ENCODE assay signal across 14 mouse cellular contexts in the genomic region with DNA sequence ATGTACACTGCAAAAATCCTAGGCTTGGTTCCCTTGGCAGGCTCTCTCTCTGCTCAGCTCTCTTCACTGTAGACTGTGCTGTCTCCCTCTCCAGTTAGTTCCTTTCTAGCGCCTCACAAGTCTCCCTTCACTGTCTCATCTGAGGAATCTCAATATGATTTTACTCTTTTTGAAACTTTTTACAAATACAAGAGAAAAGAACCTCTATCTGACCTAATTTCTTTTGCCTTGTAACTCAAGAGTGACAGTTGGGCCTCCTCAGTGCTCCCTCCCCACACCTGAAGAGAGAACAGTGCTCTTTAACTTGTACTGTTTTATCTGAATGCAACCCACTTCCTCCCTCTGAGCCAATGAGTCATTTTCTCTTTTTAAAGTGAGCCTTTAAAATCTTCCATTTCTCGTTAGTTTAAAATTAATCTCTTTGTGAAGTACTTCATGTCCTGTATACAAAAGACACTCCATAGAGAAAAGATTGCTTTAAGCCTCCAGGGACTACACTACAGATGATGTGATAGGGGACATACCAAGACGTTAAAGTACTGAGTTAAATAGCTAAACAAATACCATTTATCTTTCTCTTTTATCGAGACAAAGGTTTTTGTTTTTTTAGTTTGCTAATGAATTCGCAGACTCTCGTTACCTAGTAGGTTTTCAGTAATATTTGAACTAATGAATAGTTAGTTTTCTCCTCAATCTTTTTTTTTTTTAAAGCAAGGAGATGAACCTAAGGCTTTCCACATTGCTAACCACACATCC. TPM values are rescaled to one million over a fixed set of nuclear protein-coding genes. Genes with fewer than 3 reads are reported as not detected.
DNase-seq lines count a peak whose midpoint lies in the region; ATAC-seq and TF ChIP-seq lines count a peak whose summit lies in the region.
"Had no signal": no experiment of that assay in that cellular context is flagged by ENCODE, and none has a peak within 500 bp of the region (broad histone marks: within the 10 kb centered on the region; RNA-seq: fewer than 3 reads in every experiment).

No protein-coding gene starts in this region.

- no peak for ATAC-seq in neural tube, embryonic 15.5 days (ENCODE audit: low FRiP score)

- H3K27me3 ChIP-seq in MEL (ENCODE audit: control insufficient read depth in 1 of 2, insufficient read depth in 2 of 2, low read length in 2 of 2), result no peaks in the 10 kb centered on the region
- no peaks in the 10 kb centered on the region for H3K27me3 ChIP-seq in neural tube, embryonic 15.5 days (replicated peaks)
- H3K27me3 ChIP-seq: embryonic facial prominence, embryonic 15.5 days; hindbrain, embryonic 15.5 days had no signal

- TF ChIP-seq CTCF in layer of hippocampus, adult 2 months (conservative IDR thresholded peaks at IDR 0.05), result no peak
- no peak for TF ChIP-seq CTCF in MEL (IDR thresholded peaks at IDR 0.05 in 2 of 3, conservative IDR thresholded peaks at IDR 0.05 in 1 of 3; ENCODE audit: control insufficient read depth in 1 of 3, insufficient read depth in 1 of 3, low read depth in 2 of 3, low read length in 3 of 3, poor library complexity in 1 of 3, severe bottlenecking in 1 of 3)

- H3K4me2 ChIP-seq in neural tube, embryonic 15.5 days, result no peak overlapping the region
- H3K4me2 ChIP-seq: embryonic facial prominence, embryonic 15.5 days; heart, embryonic 11.5 days; hindbrain, embryonic 15.5 days had no signal

- DNase-seq in layer of hippocampus, adult 2 months (ENCODE audit: low spot score in 2 of 2), result peak in 1 of 2 experiments; percentile 1
- DNase-seq in layer of hippocampus, postnatal 10 days (ENCODE audit: low spot score in 2 of 2), result no peak
- DNase-seq in MEL (ENCODE audit: low read depth, low spot score), result peak; percentile 82
- peak; percentile 6 to 23 for DNase-seq in left cerebral cortex, adult 8-10 months (ENCODE audit: low spot score in 2 of 2)
- peak; percentile 80 for DNase-seq in thymus, postnatal 0 days (ENCODE audit: low spot score)
- no peak for DNase-seq in urinary bladder, postnatal 10 days (ENCODE audit: low spot score)
- DNase-seq in spleen, adult 12 weeks (ENCODE audit: low spot score), result no peak
- DNase-seq: cerebellum, postnatal 14 days had no signal

- TF ChIP-seq RAD21 in MEL (IDR thresholded peaks at IDR 0.05; ENCODE audit: low read depth, low read length), result no peak

- H3K36me3 ChIP-seq in MEL (ENCODE audit: control insufficient read depth in 1 of 2, insufficient read depth in 2 of 2, low read length in 2 of 2), result peaks cover 0 to 13% of the 10 kb centered on the region in 2 experiments; a peak in 2 of 4 replicates
- H3K36me3 ChIP-seq in neural tube, embryonic 15.5 days, result no peaks in the 10 kb centered on the region
- H3K36me3 ChIP-seq: embryonic facial prominence, embryonic 15.5 days; hindbrain, embryonic 15.5 days; limb, embryonic 10.5 days had no signal

- peaks cover 15% of the 10 kb centered on the region in 2 experiments for H3K4me1 ChIP-seq in MEL (ENCODE audit: control insufficient read depth in 1 of 2, insufficient read depth in 2 of 2, low read length in 2 of 2)
- H3K4me1 ChIP-seq in neural tube, embryonic 15.5 days, result no peaks in the 10 kb centered on the region
- H3K4me1 ChIP-seq: embryonic facial prominence, embryonic 15.5 days; hindbrain, embryonic 15.5 days; limb, embryonic 10.5 days had no signal

- TF ChIP-seq EP300 in MEL (IDR thresholded peaks at IDR 0.05; ENCODE audit: low read depth in 1 of 2, low read length in 2 of 2), result peak; percentile 74 to 79

- H3K4me3 ChIP-seq in layer of hippocampus, adult 2 months, result no peak overlapping the region
- peak overlapping the region in 1 of 2 experiments; percentile 55; a peak in 2 of 4 replicates for H3K4me3 ChIP-seq in MEL (ENCODE audit: control insufficient read depth in 1 of 2, insufficient read depth in 1 of 2, low read depth in 2 of 2, low read length in 2 of 2)
- no peak overlapping the region for H3K4me3 ChIP-seq in neural tube, embryonic 15.5 days (replicated peaks)
- H3K4me3 ChIP-seq: embryonic facial prominence, embryonic 15.5 days; hindbrain, embryonic 15.5 days; limb, embryonic 10.5 days had no signal

- no peaks in the 10 kb centered on the region for H3K9me3 ChIP-seq in MEL (replicated peaks; ENCODE audit: insufficient read depth, low read length)
- no peaks in the 10 kb centered on the region for H3K9me3 ChIP-seq in neural tube, embryonic 15.5 days (replicated peaks)
- H3K9me3 ChIP-seq: embryonic facial prominence, embryonic 15.5 days; hindbrain, embryonic 15.5 days; limb, embryonic 10.5 days had no signal

- peak overlapping the region; percentile 54 for H3K9ac ChIP-seq in MEL (ENCODE audit: control insufficient read depth, low read depth, low read length, poor library complexity, severe bottlenecking)
- no peak overlapping the region for H3K9ac ChIP-seq in neural tube, embryonic 15.5 days (replicated peaks)
- H3K9ac ChIP-seq: embryonic facial prominence, embryonic 15.5 days; hindbrain, embryonic 15.5 days had no signal

- H3K79me2 ChIP-seq in MEL (ENCODE audit: control insufficient read depth, insufficient read depth, low read length, poor library complexity), result no peaks in the 10 kb centered on the region

- TF ChIP-seq POLR2A in MEL (IDR thresholded peaks at IDR 0.05; ENCODE audit: control insufficient read depth in 1 of 2, insufficient read depth in 1 of 2, low read depth in 1 of 2, low read length in 2 of 2, poor library complexity in 1 of 2), result peak in 1 of 2 experiments; percentile 43; a peak in 1 of 4 replicates

- H3K27ac ChIP-seq in layer of hippocampus, adult 2 months, result peak overlapping the region; percentile 19; the same call in 1 of the 2 replicates
- H3K27ac ChIP-seq in MEL (ENCODE audit: control insufficient read depth, low read depth, low read length), result peak overlapping the region; percentile 80
- H3K27ac ChIP-seq in neural tube, embryonic 15.5 days (replicated peaks), result no peak overlapping the region
- H3K27ac ChIP-seq: embryonic facial prominence, embryonic 15.5 days; hindbrain, embryonic 15.5 days; kidney, postnatal 0 days; limb, embryonic 10.5 days had no signal

- 71% methylated on average over 6 of the region's 6 CpGs for WGBS in neural tube, embryonic 15.5 days

TF ChIP-seq in MEL, 35 proteins besides CTCF, POLR2A, EP300 and RAD21 (continues in another document):
- TF ChIP-seq E2F4 (IDR thresholded peaks at IDR 0.05; ENCODE audit: borderline replicate concordance, low read depth, low read length), result no peak
- no peak for TF ChIP-seq NRF1 (IDR thresholded peaks at IDR 0.05; ENCODE audit: insufficient read depth, low read depth, low read length, poor library complexity, severe bottlenecking)
- TF ChIP-seq SMC3 (IDR thresholded peaks at IDR 0.05; ENCODE audit: low read depth, low read length), result no peak
- TF ChIP-seq MAX (IDR thresholded peaks at IDR 0.05; ENCODE audit: low read length), result no peak
- no peak for TF ChIP-seq BHLHE40 (IDR thresholded peaks at IDR 0.05; ENCODE audit: borderline replicate concordance, low read depth, low read length)
- no peak for TF ChIP-seq POLR2AphosphoS2 (IDR thresholded peaks at IDR 0.05; ENCODE audit: low read length)
- no peak for TF ChIP-seq USF1 (IDR thresholded peaks at IDR 0.05; ENCODE audit: low read depth, low read length)
- 0 out of 2 replicates have a peak, but pooled peaks have one; percentile 41 for TF ChIP-seq UBTF (IDR thresholded peaks at IDR 0.05; ENCODE audit: borderline replicate concordance, insufficient read depth, low read depth, low read length)
- TF ChIP-seq ETS1 (IDR thresholded peaks at IDR 0.05; ENCODE audit: low read depth, low read length), result peak; percentile 76
- TF ChIP-seq RCOR1 (IDR thresholded peaks at IDR 0.05; ENCODE audit: low read depth, low read length), result no peak; the same call in 1 of the 2 replicates
- TF ChIP-seq CHD1 (IDR thresholded peaks at IDR 0.05; ENCODE audit: low read depth, low read length), result peak; percentile 94
- TF ChIP-seq TAL1 (IDR thresholded peaks at IDR 0.05; ENCODE audit: low read length), result no peak
- TF ChIP-seq ZNF384 (IDR thresholded peaks at IDR 0.05; ENCODE audit: low read depth, low read length), result peak; percentile 67; the same call in 1 of the 2 replicates
- peak; percentile 65; the same call in 1 of the 2 replicates for TF ChIP-seq MXI1 (IDR thresholded peaks at IDR 0.05; ENCODE audit: low read depth, low read length)
- peak; percentile 43; the same call in 1 of the 2 replicates for TF ChIP-seq MYB (IDR thresholded peaks at IDR 0.05; ENCODE audit: low read depth, low read length)
- peak; percentile 74; the same call in 1 of the 2 replicates for TF ChIP-seq ZMIZ1 (IDR thresholded peaks at IDR 0.05; ENCODE audit: low read depth, low read length)
- TF ChIP-seq ELF1 (IDR thresholded peaks at IDR 0.05; ENCODE audit: low read depth, low read length), result peak; percentile 53; the same call in 1 of the 2 replicates
- TF ChIP-seq MEF2A (IDR thresholded peaks at IDR 0.05; ENCODE audit: extremely low read depth, insufficient replicate concordance, low read depth, low read length, poor library complexity, severe bottlenecking), result no peak
- TF ChIP-seq KAT2A (conservative IDR thresholded peaks at IDR 0.05; ENCODE audit: low read depth, low read length), result no peak
- peak; percentile 76 for TF ChIP-seq NELFE (IDR thresholded peaks at IDR 0.05; ENCODE audit: low read depth, low read length)
- no peak for TF ChIP-seq CHD2 (IDR thresholded peaks at IDR 0.05; ENCODE audit: low read length)

RNA-seq across cellular contexts. Expression of a gene that starts 27.1 kb away (rescaled TPM):
- 1 to 10 TPM in 1 of 2 experiments, under 1 TPM in 1; 0.79 to 1.3 TPM for total RNA-seq in layer of hippocampus, adult 2 months (2021)
- 1 to 10 TPM; 1.3 to 1.7 TPM for total RNA-seq in layer of hippocampus, postnatal 10 days (2021)
- not detected in 2 replicates for total RNA-seq in MEL (2012; rRNA removed)
- not detected for polyA plus RNA-seq in MEL (2012; ENCODE audit: insufficient read depth in 1 of 2, insufficient read length in 2 of 2, low read depth in 1 of 2, low replicate concordance in 2 of 2, missing spikeins in 1 of 2)
- total RNA-seq in left cerebral cortex, adult 8-10 months (2022), result 1 to 10 TPM in 2 of 4 experiments, under 1 TPM in 2; 0.17 to 1.8 (median 0.92) TPM
- 3.2 and 4.2 TPM in 2 replicates for polyA plus RNA-seq in thymus, postnatal 0 days (2015; fragmentation: Nextera tagmentation; extraction: Ambion mirVana)
- 1.0 and 1.8 TPM in 2 replicates for polyA plus RNA-seq in neural tube, embryonic 15.5 days (2015; fragmentation: Nextera tagmentation; extraction: Ambion mirVana)

RNA-seq across cellular contexts. Expression of a gene that starts 31.3 kb away (rescaled TPM):
- 100 to 1,000 TPM; 322 to 329 TPM for total RNA-seq in layer of hippocampus, adult 2 months (2021)
- total RNA-seq in layer of hippocampus, postnatal 10 days (2021), result 100 to 1,000 TPM; 381 to 420 TPM
- 100 and 115 TPM in 2 replicates for total RNA-seq in MEL (2012; rRNA removed)
- polyA plus RNA-seq in MEL (2012; ENCODE audit: insufficient read depth in 1 of 2, insufficient read length in 2 of 2, low read depth in 1 of 2, low replicate concordance in 2 of 2, missing spikeins in 1 of 2), result 100 to 1,000 TPM in 1 of 2 experiments, 10 to 100 TPM in 1; 85.4 to 148 TPM
- 100 to 1,000 TPM; 296 to 324 (median 312) TPM for total RNA-seq in left cerebral cortex, adult 8-10 months (2022)
- polyA plus RNA-seq in thymus, postnatal 0 days (2015; fragmentation: Nextera tagmentation; extraction: Ambion mirVana), result 42.1 and 47.2 TPM in 2 replicates
- polyA plus RNA-seq in neural tube, embryonic 15.5 days (2015; fragmentation: Nextera tagmentation; extraction: Ambion mirVana), result 47.9 and 49.6 TPM in 2 replicates

Comparison
In these comparisons a context has a peak if more than half of its experiments do, and no peak if none do; other contexts are left out.
1. DNase-seq: peak in MEL (single experiment), left cerebral cortex, adult 8-10 months (2 of 2) and thymus, postnatal 0 days (single experiment); none in layer of hippocampus, postnatal 10 days (0 of 2), urinary bladder, postnatal 10 days (single experiment) and spleen, adult 12 weeks (single experiment).